Mouse (Mus musculus) embryonic facial prominence, embryonic 11.5 days (tissue): ENCODE measurements at regions not wholly inside any gene's neighbourhood (a gene's known extent, or its start where the extent isn't known, plus 50 kb on each side); places are given as distances from the start of the nearest gene placed in this dataset.

Source experiments
- ATAC-seq: fragments of 200-750 bp; cut with Nextera tagmentation; replicated peaks from 2 replicates; pipeline ENCODE4 v1.8.0; 2017; ENCODE audit warnings: low read depth; ENCODE audit not compliant: insufficient number of reproducible peaks, low FRiP score, low TSS enrichment
- DNase-seq: peaks from one replicate; pipeline ENCODE4 v3.0.0-alpha.2; 2015; ENCODE audit warnings: low spot score
- H3K27ac ChIP-seq: fragments of 300-500 bp; sonication (generic); replicated peaks from 2 replicates; pipeline ENCODE4 v1.5.1; 2014; ENCODE audit warnings: mild to moderate bottlenecking, low read depth, low read length, control low read depth
- H3K27me3 ChIP-seq: fragments of 300-500 bp; sonication (generic); 2 replicates; pipeline ENCODE4 v1.6.1; 2014; ENCODE audit warnings: mild to moderate bottlenecking, low read length, moderate library complexity, mixed read lengths; ENCODE audit not compliant: control insufficient read depth, insufficient read depth
- H3K36me3 ChIP-seq: fragments of 300-500 bp; sonication (generic); replicated peaks from 2 replicates; pipeline ENCODE4 v1.6.1; 2014; ENCODE audit warnings: low read depth, mild to moderate bottlenecking, low read length, moderate library complexity, mixed read lengths; ENCODE audit not compliant: control insufficient read depth, insufficient read depth
- H3K4me1 ChIP-seq: fragments of 300-500 bp; sonication (generic); 2 replicates; pipeline ENCODE4 v1.6.1; 2014; ENCODE audit warnings: low read length, mixed read lengths; ENCODE audit not compliant: control insufficient read depth, insufficient read depth
- H3K4me2 ChIP-seq: fragments of 300-500 bp; sonication (generic); 2 replicates; pipeline ENCODE4 v1.6.1; 2014; ENCODE audit warnings: low read depth, mild to moderate bottlenecking, control low read depth, low read length, moderate library complexity
- H3K4me3 ChIP-seq: fragments of 300-500 bp; sonication (generic); 2 replicates; pipeline ENCODE4 v1.5.1; 2014; ENCODE audit warnings: low read depth, low read length, control low read depth
- H3K9ac ChIP-seq: fragments of 300-500 bp; sonication (generic); replicated peaks from 2 replicates; pipeline ENCODE4 v1.6.1; 2014; ENCODE audit warnings: mild to moderate bottlenecking, control low read depth, low read length
- H3K9me3 ChIP-seq: fragments of 300-500 bp; sonication (generic); replicated peaks from 2 replicates; pipeline ENCODE4 v1.6.1; 2016; ENCODE audit warnings: mild to moderate bottlenecking, low read length, inconsistent platforms, mixed read lengths; ENCODE audit not compliant: control insufficient read depth
- WGBS: fragments of 180-500 bp; shearing (Covaris S2); extraction: QIAGEN DNeasy Blood & Tissue Kit; methylation state at CpG from one replicate; pipeline ENCODE4 v1.1.7; 2014; 5-methylcytosine and 5-hydroxymethylcytosine counted together

- Histone ChIP-seq H3K27me3 (no peaks in the 10 kb centered on the region), H3K36me3 (no peaks in the 10 kb centered on the region), H3K27ac (no peak overlapping the region), H3K4me2 (no peak overlapping the region), H3K4me3 (no peak overlapping the region), H3K9me3 (no peaks in the 10 kb centered on the region), H3K4me1 (no peaks in the 10 kb centered on the region), H3K9ac (no peak overlapping the region)
- no peak for DNase-seq
- WGBS, result 71% methylated on average over 12 of the region's 12 CpGs
- ATAC-seq, result no peak
These were observed 61.1 kb upstream of the Xpa start for GRCm38 (mm10) chr4:46257061-46257795.

DNA sequence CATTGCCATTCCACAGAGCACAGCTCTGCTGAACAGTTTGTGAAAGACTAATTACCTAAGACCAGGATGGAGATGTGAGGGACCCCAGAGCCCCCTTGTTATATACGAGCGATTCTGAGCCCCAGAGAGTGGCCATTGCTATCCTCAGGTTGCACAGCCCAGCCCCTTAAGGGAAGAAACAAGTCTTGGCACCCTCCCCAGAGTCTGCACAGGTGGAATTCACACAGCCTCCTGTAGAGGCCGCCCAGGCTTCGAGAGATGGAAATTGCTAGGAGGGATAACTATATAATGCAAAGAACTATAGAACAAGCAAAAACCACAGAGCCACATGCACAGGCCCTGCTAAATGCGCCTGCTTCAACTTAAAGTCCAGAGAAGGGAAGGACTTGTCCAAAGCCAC lies 62.7 kb upstream of the Xpa start:
- Histone ChIP-seq H3K36me3 (no peaks in the 10 kb centered on the region), H3K4me3 (no peak overlapping the region), H3K4me1 (no peaks in the 10 kb centered on the region), H3K27me3 (no peaks in the 10 kb centered on the region), H3K4me2 (no peak overlapping the region), H3K9ac (no peak overlapping the region), H3K27ac (no peak overlapping the region), H3K9me3 (no peaks in the 10 kb centered on the region)
- ATAC-seq, result no peak
- 65% methylated on average over 5 of the region's 5 CpGs for WGBS
- DNase-seq, result peak; percentile 32

DNA sequence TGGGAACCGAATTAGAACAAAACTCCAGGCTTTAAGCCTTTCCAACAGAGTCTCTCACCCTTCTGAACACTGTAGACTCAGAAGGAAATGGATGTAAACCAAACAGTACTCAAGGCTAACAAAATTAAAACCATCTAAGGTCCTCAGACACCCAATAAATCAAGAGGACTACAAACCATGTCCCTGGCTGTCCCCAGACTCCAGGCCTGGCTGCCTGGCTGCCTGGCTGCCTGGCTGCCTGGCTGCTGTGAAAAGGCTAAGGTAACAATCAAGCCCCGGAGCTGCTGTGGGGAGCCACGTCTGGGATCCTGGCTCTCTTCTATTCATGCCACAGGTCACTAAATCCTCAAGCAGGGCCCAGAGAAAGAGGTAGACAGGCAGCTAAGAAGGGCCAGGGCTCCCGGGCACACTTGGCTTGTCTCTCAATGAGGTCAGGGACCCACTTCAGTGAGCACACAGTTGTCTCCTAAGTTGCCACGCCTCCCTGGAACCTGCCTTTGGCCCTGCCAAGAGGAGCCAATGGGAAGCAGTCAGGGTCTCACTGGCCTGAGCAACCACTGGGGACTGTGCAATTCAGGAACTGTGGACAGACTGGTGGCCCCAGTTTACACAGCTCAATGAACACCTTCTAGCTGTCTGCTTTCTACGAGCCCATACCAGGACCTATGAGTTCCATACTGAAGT lies 72.6 kb upstream of the Xpa start:
- Histone ChIP-seq H3K9me3 (no peaks in the 10 kb centered on the region), H3K36me3 (no peaks in the 10 kb centered on the region), H3K4me3 (no peak overlapping the region), H3K4me2 (no peak overlapping the region), H3K4me1 (no peaks in the 10 kb centered on the region), H3K9ac (no peak overlapping the region), H3K27me3 (no peaks in the 10 kb centered on the region), H3K27ac (no peak overlapping the region)
- WGBS, result 45% methylated on average over 6 of the region's 6 CpGs
- ATAC-seq (no peak), DNase-seq (no peak)

GRCm38 (mm10) chr4:46271066-46271465 lies 72.3 kb upstream of the Foxe1 start:
- no peaks in the 10 kb centered on the region for H3K4me1 ChIP-seq
- DNase-seq (peak; percentile 58), ATAC-seq (no peak)
- no peak overlapping the region for H3K4me3 ChIP-seq
- no peaks in the 10 kb centered on the region for H3K27me3 ChIP-seq
- H3K9me3 ChIP-seq, result no peaks in the 10 kb centered on the region
- WGBS, result 3% methylated on average over 2 of the region's 2 CpGs
- no peak overlapping the region for H3K27ac ChIP-seq
- no peaks in the 10 kb centered on the region for H3K36me3 ChIP-seq
- no peak overlapping the region for H3K9ac ChIP-seq
- no peak overlapping the region for H3K4me2 ChIP-seq

GRCm38 (mm10) chr4:46275773-46276172 lies 67.6 kb upstream of the Foxe1 start:
- Histone ChIP-seq H3K36me3 (no peaks in the 10 kb centered on the region), H3K9ac (no peak overlapping the region), H3K27me3 (no peaks in the 10 kb centered on the region), H3K27ac (no peak overlapping the region), H3K4me2 (no peak overlapping the region), H3K9me3 (no peaks in the 10 kb centered on the region), H3K4me3 (no peak overlapping the region), H3K4me1 (peaks cover 5% of the 10 kb centered on the region; the same call in 1 of the 2 replicates)
- DNase-seq (no peak), ATAC-seq (no peak)
- whole genome bisulfite sequencing, result 92% methylated on average over 3 of the region's 3 CpGs

- peaks cover 5% of the 10 kb centered on the region; the same call in 1 of the 2 replicates for H3K4me1 ChIP-seq
- peak overlapping the region; percentile 37 for H3K9ac ChIP-seq
- ATAC-seq (peak; percentile 62; the same call in 1 of the 2 replicates), DNase-seq (peak; percentile 77)
- H3K27ac ChIP-seq, result 0 out of 2 replicates have a peak overlapping the region, but pooled peaks have one; percentile 13
- H3K9me3 ChIP-seq, result no peaks in the 10 kb centered on the region
- H3K4me3 ChIP-seq, result no peak overlapping the region
- H3K36me3 ChIP-seq, result no peaks in the 10 kb centered on the region
- no peaks in the 10 kb centered on the region for H3K27me3 ChIP-seq
- WGBS, result 2% methylated on average over 19 of the region's 19 CpGs
- peak overlapping the region; percentile 25 for H3K4me2 ChIP-seq
These were observed 66.4 kb upstream of the Foxe1 start for GRCm38 (mm10) chr4:46276851-46277581.

- Histone ChIP-seq H3K27me3 (no peaks in the 10 kb centered on the region), H3K4me3 (no peak overlapping the region), H3K4me1 (no peaks in the 10 kb centered on the region), H3K4me2 (no peak overlapping the region), H3K36me3 (no peaks in the 10 kb centered on the region), H3K9ac (no peak overlapping the region), H3K9me3 (no peaks in the 10 kb centered on the region), H3K27ac (no peak overlapping the region)
- WGBS, result 85% methylated on average over 9 of the region's 9 CpGs
- ATAC-seq (no peak), DNase-seq (no peak)
These were observed 56.5 kb upstream of the Foxe1 start for GRCm38 (mm10) chr4:46286955-46287354.
